Mouse (Mus musculus) adrenal gland (tissue): ENCODE data around the gene Dok5.

ENCODE experiments used
- intact Hi-C: fragments of 180-260 bp; cut with DNase I; formaldehyde crosslinking; loops from one replicate; pipeline ENCODE4 v1.15.1; 2025

Gene Dok5

GRCm38 (mm10) chr2:170788101-170788500, 56.5 kb downstream of the Dok5 start:
- intact Hi-C loops: no loop called here

DNA sequence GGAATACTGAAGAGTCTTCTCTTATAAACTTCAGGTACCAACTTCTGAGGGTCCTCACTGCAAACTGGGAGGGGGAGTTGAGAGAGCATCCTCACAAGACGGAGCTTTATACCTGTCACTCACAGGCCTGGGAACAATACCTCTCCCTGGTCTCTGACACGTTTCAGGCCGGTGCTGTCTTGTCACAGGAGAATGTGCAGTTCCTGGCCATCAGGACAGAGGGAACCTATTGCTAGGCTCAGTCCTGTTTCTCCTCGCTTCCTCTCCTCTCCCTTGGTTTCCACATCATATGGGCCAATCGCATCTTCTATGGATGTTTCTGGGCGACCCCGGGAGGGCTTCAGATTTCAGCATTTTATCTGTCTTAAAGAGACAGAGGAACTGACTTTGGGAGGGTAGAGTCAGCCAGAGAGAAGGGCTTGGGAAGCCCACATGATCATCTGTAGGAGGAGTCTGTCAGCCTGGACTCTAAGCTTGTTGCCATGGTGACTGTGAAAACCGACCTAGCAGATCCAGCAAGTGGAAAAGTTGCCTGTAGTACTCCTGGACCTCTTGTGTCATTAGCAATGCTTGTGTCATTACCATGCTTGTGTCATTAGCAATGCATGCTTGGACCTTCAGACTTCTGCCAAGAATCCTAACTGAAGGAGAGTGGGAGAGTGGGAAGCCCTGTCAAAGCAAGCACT, 59.9 kb downstream of the Dok5 start:
- intact Hi-C loops: no loop called here

- intact Hi-C loops: no loop called here
These were observed 63.6 kb downstream of the Dok5 start for GRCm38 (mm10) chr2:170795242-170795641.

DNA sequence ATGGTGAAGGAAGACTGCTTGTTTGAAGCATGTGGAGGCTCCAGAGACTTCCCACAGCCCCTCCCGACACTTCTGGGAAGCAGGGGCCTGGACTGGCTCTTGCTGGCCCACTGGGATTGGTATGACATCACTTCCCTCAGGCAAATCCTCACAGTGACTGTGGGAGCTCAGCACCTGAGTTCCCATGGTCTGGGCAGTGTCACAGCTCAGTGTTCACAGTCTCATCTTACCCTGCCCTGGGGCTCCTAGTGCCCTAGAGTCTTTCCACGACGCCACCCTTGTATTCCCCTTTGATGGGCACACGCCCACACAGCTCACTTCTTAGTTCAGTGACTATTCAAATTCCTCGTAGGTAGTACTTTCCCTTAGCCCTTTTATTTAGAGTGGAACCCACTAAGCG, 71.4 kb downstream of the Dok5 start:
- intact Hi-C loops: no loop called here

DNA sequence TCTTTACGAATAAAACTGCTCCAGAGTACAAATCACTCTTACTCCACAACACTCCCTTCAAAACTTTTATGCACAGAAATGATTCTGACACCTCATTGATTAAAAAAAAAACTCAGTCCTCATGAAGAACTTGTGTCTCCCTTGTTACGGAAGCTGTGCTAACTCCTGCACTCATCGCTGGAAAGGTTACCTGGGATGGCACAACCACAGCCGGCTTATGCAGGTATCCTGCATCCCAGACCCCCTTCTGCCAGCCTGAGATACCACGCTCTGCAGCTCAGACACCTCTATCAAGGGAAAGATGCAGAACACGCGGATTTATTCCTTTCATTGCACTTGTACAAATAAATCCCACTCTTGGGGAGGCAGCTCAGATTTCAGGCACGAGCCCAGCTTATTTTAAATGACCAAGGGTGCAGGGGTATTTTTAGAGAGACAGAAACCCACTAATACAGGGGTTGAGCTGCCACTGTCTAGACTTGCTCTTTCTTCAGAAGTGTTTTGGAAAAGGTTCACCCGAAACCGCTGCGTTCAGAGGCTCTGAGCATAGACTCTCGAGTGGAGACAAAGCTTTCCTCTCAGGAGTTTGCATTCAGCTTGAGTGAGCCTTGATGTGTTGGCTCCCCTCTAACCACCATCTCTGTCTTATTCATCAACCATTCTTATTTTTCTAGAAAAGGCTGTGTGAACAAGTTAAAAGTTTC, 76.1 kb downstream of the Dok5 start:
- intact Hi-C loops: no loop called here

GRCm38 (mm10) chr2:170808259-170808789, 76.7 kb downstream of the Dok5 start:
- intact Hi-C loops: no loop called here

DNA sequence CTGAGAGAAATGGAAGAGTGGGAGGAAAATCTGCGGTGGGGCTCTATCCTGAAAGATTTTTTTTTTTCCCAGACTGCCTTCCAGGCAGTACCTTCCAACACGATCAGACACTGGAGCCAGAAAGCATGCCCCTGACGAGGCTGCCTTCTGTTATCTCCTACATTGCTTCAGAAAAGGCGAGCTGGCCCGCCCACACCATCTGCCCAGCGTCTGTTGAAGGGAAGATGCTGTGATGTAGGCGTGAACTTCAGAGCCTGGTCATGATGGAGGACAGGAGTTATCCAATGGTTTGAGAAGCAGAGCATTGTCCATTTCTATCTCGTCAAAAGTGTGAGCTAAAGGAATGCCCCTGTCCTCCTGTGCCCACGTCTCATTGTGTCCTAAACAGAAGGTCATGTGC, 79.7 kb downstream of the Dok5 start:
- intact Hi-C loops: no loop called here

DNA sequence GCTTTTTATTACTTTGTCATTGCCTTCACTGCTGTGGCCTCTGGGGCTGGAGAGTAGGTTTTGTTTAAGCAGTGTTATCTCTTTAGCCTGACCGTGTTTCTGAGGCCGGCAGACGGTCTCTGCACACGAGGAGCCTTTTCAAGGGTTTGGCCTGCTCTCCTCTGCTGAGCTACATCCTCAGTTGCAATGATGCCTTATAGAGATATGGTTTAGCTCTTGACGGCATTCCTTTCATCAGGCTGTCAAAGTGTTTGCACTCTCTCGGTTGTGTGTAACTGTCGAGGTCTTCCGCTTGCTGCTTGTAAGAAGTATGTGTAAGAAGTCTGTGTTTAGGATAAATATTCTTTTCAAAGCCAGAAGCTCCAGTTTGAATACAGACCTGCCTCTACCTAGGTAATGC, 84.7 kb downstream of the Dok5 start:
- intact Hi-C loops: no loop called here

GRCm38 (mm10) chr2:170817112-170817703, 85.6 kb downstream of the Dok5 start:
- intact Hi-C loops: no loop called here

DNA sequence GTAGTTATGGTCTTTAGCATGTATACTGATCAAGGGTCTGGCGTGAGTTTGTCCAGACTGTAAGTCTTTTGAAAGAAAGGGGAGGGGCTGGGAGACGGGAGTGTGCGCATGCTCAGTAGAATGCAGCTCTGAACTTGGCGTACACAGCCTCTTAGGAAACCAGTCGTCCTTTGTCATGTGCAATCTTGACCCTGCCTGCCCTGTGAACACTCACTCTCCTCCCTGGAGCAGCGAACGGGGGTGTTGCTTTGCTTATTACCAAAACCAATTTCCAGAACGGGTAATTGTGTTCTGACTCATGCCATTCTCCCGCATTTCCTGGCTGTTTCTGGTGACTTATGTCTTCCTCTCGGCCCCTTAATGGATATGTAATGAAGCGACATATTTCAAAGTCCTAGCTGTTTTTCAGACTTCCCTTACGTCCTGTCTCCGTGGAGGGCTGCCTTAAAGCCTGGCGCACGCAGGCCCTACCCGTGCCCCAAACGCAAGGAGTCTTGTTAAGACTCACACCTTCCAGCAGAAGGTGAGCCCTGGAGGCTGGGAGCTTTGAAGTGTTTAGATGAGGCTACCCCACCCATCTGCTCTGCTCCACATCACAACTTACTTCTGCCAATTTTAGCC, 95.3 kb downstream of the Dok5 start:
- intact Hi-C loops: no loop called here

DNA sequence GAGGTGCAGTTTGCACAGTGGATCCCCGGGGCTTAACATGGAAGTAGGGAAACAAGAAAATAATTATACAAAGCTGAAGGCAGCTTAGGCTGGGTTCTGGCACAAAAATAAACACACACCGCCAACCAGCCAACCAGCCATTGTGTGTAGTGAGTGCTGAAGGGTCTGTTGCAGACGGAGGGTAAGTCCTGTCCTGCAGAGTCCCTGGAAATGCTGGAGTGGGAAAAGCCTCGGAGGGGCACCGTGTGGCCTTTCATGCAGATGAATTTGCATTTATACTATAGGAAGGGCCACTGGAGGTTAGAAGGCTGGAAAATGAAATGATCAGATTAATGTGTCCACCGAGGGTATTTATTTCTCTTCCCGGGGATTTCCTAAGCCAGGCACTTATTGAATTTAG, 97.2 kb downstream of the Dok5 start:
- intact Hi-C loops: no loop called here

GRCm38 (mm10) chr2:170829191-170829611, 97.6 kb downstream of the Dok5 start:
- intact Hi-C loops: no loop called here

DNA sequence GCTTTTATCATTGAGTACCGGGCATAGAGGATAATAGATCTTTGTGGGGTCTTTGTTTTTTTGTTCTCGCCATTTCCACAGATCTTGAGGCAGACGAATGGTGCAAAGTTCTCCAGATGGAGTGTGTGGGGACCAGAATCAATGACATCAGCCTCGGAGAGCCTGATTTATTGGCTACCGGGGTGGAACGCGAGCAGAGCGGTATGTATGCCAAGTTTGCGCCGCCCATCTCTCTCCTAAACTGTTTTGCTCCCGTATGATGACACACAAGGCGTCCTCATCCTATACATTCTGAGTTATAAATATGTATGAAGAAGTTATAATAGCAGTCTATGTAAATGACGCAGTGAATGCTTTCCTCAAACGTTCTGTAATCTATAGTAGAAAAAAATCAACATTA, 98.4 kb downstream of the Dok5 start:
- intact Hi-C loops: no loop called here

DNA sequence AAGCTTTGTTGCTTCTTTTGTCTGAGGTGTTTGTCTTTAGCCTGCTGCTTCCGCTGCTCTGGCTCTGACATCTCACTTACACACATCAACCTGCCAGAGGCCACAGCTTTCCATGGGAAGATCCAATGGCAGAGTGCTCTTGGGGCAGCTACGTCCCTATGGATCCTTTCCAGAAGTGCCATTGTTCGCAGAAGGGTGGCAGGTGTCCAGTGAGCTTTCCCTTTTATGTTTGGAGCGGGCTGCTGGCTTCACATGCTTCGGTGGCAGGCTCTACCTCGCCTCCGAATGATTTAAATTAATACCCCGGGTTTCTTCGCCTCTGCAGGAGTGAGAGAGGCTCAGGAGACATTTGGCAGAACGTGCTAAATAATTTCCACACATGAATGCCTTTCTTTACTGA, 105.3 kb downstream of the Dok5 start:
- intact Hi-C loops: no loop called here

DNA sequence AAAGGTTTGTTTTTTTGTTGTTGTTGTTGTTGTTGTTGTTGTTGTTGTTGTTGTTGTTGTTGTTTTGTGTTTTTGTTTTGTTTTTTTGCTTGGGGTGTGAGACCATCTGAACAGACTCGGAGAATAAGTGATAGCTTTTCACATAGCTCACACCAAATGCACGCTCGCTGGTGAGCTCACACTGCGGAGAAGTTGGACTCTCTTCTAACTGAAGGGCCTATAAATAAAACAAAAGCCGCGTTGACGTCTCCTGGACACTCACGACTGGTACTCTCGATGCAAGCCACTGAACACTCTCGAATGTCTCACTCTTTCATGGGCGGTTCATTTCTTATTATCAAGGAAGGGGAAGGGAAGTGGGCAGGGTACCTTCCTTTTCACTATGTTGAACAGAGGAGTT, 105.8 kb downstream of the Dok5 start:
- intact Hi-C loops: no loop called here

DNA sequence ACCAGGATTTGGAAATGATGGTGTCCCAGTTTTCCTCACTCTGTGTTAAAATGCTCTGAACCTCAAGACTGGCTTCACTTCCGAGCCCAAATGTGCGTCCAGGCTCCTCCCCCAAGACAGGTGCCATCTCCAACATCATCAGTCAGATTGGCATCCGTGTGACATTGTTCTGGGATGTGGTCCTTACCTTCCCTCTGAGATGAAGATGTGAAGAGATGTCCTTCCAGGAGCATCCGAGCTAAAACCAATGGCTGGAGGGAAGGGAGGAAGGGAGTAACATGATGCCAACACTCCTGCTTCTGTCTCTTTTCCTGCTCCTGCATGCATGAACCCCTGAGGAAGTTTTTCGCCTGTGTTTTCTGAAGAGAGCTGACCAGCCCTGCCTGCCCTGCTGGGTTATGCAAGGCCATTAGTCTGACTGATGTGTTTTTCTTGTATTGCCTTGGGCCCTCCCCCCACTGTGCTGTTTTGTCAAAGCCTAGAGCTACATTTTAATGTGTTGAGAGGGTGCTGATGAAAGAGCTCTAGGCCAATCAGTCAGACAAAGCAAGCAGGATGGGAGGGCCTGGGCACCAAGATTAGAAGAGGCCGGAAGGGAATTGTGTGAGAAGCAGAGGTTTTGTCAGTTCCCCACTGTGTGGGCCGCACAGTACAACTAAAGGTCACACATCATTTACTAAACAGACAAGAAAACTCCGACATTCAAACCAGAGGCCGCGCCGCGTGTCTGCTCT, 106.4 kb downstream of the Dok5 start:
- intact Hi-C loops: no loop called here

DNA sequence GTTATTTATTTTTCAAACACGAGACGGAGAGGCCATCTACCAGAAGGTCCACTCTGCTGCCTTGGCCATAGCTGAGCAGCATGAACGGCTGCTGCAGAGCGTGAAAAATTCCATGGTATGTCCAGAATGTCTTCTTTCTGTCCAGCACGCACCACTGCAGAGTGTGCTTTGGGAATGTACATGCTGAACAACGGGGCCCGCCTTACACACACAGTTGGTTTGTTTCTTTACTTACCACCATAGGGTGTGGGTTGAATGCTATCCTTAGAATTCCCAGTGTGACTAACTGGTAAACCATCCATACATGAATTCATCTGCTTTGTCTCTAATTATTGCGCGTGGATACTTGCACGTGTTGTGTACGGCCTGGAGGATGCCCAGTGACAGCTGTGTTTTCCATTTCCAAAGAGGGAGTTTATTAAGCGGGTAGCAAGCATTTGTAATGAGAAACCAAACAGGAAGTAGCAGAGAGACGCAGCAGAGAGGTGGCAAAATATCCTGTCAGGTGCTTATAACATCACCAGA, 109.9 kb downstream of the Dok5 start:
- intact Hi-C loops: no loop called here

DNA sequence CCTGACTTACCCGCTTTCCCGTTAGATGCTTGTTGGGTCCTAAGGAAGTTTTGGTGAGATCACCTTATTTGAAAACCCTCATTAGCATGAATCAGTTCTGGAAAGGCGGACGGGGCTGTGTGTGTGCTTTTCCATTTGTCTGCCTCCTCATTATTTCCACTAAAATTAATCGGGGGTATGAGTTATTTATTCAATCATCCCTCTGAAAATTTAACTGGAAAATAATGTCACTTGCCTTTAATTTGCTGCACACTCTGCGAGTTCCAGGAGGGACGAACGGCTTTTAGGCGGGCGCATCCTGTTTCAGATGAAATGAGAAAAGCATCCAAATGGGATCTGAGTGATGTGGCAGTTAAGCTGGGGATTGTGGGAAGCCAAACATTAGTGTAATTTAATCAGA, 113.9 kb downstream of the Dok5 start:
- intact Hi-C loops: no loop called here

DNA sequence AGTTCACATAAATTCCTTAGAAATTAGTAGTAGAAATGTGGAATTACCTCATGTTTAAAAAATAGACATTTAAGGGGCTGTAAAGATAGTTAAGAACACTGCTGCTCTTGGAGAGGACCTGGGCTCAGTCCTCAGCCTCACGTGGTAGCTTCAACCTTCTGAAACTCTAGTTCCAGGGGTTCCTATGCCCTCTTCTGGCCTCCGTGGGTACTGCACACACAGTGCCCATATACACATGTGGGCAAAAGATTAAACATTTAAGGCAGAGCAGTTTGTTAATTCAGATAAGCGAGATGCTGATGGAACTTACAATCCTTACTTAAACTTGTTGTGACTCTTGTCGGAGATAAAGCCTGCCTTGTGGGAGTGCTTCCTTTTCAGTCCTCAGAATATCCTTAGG, 118.5 kb downstream of the Dok5 start:
- intact Hi-C loops: no loop called here

GRCm38 (mm10) chr2:170852337-170852736, 120.7 kb downstream of the Dok5 start:
- intact Hi-C loops: no loop called here

GRCm38 (mm10) chr2:170855210-170855609, 123.6 kb downstream of the Dok5 start:
- intact Hi-C loops: no loop called here
